8 mouse cellular contexts compared by ENCODE assay signal in the genomic region with DNA sequence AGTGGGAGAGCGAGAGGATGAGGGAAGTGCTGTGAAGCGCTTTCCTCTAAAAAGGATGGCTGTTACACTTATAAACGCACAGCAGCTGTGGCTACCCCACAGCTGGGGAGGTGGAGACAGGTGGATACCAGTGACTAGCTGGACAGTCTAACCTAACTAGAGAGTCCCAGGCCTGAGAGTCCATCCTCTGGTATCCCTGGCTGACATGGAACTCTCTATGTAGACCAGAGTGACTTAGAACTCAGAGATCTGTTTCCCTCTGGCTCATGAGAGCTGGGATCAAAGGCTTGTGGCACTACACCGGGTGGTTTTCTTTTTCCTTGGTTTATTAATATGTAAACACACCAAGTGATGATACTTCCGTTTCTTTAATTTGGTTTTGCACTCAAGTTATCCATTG. TPM values are rescaled to one million over a fixed set of nuclear protein-coding genes. Genes with fewer than 3 reads are reported as not detected.
DNase-seq lines count a peak whose midpoint lies in the region; ATAC-seq and TF ChIP-seq lines count a peak whose summit lies in the region.

No protein-coding gene starts in this region.

- DNase-seq in cerebellum, adult 2 months = peak in 1 of 2 experiments; percentile 41
- DNase-seq in cerebellum, adult 8-10 months = no peak
- peak; percentile 15 for DNase-seq in right cerebral cortex, adult 18-20 months
- DNase-seq in right cerebral cortex, postnatal 4 days = no peak
- DNase-seq in hindbrain, postnatal 0 days (ENCODE audit: low spot score) = no peak
- DNase-seq in midbrain, postnatal 0 days (ENCODE audit: low spot score) = no peak
- DNase-seq in ovary, postnatal 36 days (ENCODE audit: low spot score) = no peak

- no peak for TF ChIP-seq POLR2A in cerebellum, adult 2 months (IDR thresholded peaks at IDR 0.05; ENCODE audit: borderline replicate concordance, insufficient read depth, low read length)

- H3K27me3 ChIP-seq in cerebellum, adult 2 months (ENCODE audit: control insufficient read depth, insufficient read depth, low read length) = no peaks in the 10 kb centered on the region
- no peaks in the 10 kb centered on the region for H3K27me3 ChIP-seq in hindbrain, postnatal 0 days (ENCODE audit: insufficient read depth, low read length)
- H3K27me3 ChIP-seq in midbrain, postnatal 0 days (ENCODE audit: insufficient read depth, low read length) = no peaks in the 10 kb centered on the region

- peak; percentile 22 for ATAC-seq in hindbrain, postnatal 0 days
- peak; percentile 47; the same call in 1 of the 2 replicates for ATAC-seq in midbrain, postnatal 0 days (ENCODE audit: low FRiP score)
- ATAC-seq in granulocyte monocyte progenitor cell, adult 5-6 weeks (replicated peaks; ENCODE audit: poor library complexity, severe bottlenecking) = no peak

- 42% methylated on average over 5 of the region's 5 CpGs for WGBS in cerebellum, adult 2 months
- WGBS in hindbrain, postnatal 0 days = 34% methylated on average over 5 of the region's 5 CpGs
- WGBS in midbrain, postnatal 0 days = 29% methylated on average over 5 of the region's 5 CpGs

- peaks cover 4% of the 10 kb centered on the region for H3K4me1 ChIP-seq in cerebellum, adult 2 months (ENCODE audit: control insufficient read depth, insufficient read depth, low read length)
- H3K4me1 ChIP-seq in hindbrain, postnatal 0 days (ENCODE audit: insufficient read depth, low read length) = peaks cover 8% of the 10 kb centered on the region
- peaks cover 6% of the 10 kb centered on the region; the same call in 1 of the 2 replicates for H3K4me1 ChIP-seq in midbrain, postnatal 0 days (ENCODE audit: insufficient read depth, low read length)

- peak overlapping the region; percentile 41; the same call in 1 of the 2 replicates for H3K27ac ChIP-seq in cerebellum, adult 2 months (ENCODE audit: insufficient read depth, low read length)
- H3K27ac ChIP-seq in hindbrain, postnatal 0 days = peak overlapping the region; percentile 74
- peak overlapping the region; percentile 55; the same call in 1 of the 2 replicates for H3K27ac ChIP-seq in midbrain, postnatal 0 days (ENCODE audit: low read depth, low read length)

- no peak for TF ChIP-seq CTCF in cerebellum, adult 2 months (IDR thresholded peaks at IDR 0.05; ENCODE audit: borderline replicate concordance, insufficient read depth, low read depth, low read length)
- TF ChIP-seq CTCF in hindbrain, postnatal 0 days (IDR thresholded peaks at IDR 0.05; ENCODE audit: low read depth) = no peak
- no peak for TF ChIP-seq CTCF in midbrain, postnatal 0 days (IDR thresholded peaks at IDR 0.05)

- H3K36me3 ChIP-seq in hindbrain, postnatal 0 days (ENCODE audit: insufficient read depth, low read length) = peaks cover 14% of the 10 kb centered on the region
- H3K36me3 ChIP-seq in midbrain, postnatal 0 days (ENCODE audit: insufficient read depth, low read length) = peaks cover 14% of the 10 kb centered on the region

- H3K9me3 ChIP-seq in hindbrain, postnatal 0 days (ENCODE audit: low read length) = no peaks in the 10 kb centered on the region
- no peaks in the 10 kb centered on the region for H3K9me3 ChIP-seq in midbrain, postnatal 0 days (ENCODE audit: low read length)

- peak overlapping the region; percentile 83 for H3K4me2 ChIP-seq in hindbrain, postnatal 0 days (ENCODE audit: low read depth, low read length)
- peak overlapping the region; percentile 66 for H3K4me2 ChIP-seq in midbrain, postnatal 0 days (ENCODE audit: low read depth, low read length, poor library complexity, severe bottlenecking)

- H3K4me3 ChIP-seq in cerebellum, adult 2 months (replicated peaks; ENCODE audit: insufficient read depth, low read depth, low read length) = peak overlapping the region; percentile 56
- peak overlapping the region; percentile 50 for H3K4me3 ChIP-seq in hindbrain, postnatal 0 days (ENCODE audit: low read length)
- peak overlapping the region; percentile 60; the same call in 1 of the 2 replicates for H3K4me3 ChIP-seq in midbrain, postnatal 0 days (ENCODE audit: low read depth, low read length)

- peak overlapping the region; percentile 33; the same call in 1 of the 2 replicates for H3K9ac ChIP-seq in hindbrain, postnatal 0 days (replicated peaks; ENCODE audit: low read length)
- no peak overlapping the region for H3K9ac ChIP-seq in midbrain, postnatal 0 days (replicated peaks; ENCODE audit: low read length, poor library complexity, severe bottlenecking)

RNA-seq across cellular contexts. Expression of gene Cmtr2, which starts 1.7 kb away (rescaled TPM):
- polyA plus RNA-seq in cerebellum, adult 2 months (2012; rRNA removed) = 13.2 and 13.8 TPM in 2 replicates
- 13.9 and 15.0 TPM in 2 replicates for total RNA-seq in hindbrain, postnatal 0 days (2014; rRNA removed)
- 5.6 and 6.2 TPM in 2 replicates for polyA plus RNA-seq in hindbrain, postnatal 0 days (2015; fragmentation: Nextera tagmentation; extraction: Ambion mirVana)
- 17.1 and 19.1 TPM in 2 replicates for total RNA-seq in midbrain, postnatal 0 days (2014; rRNA removed)
- polyA plus RNA-seq in midbrain, postnatal 0 days (2015; fragmentation: Nextera tagmentation; extraction: Ambion mirVana) = 7.4 and 7.7 TPM in 2 replicates
- 8.5 and 11.0 TPM in 2 replicates for total RNA-seq in granulocyte monocyte progenitor cell, adult 5-6 weeks (2014; fragmentation: Nextera tagmentation)
- total RNA-seq in granulocyte monocyte progenitor cell, adult 5-6 weeks (2017) = 14.2 and 17.2 TPM in 2 replicates

RNA-seq across cellular contexts. Expression of gene Calb2, which starts 49.2 kb away (rescaled TPM):
- polyA plus RNA-seq in cerebellum, adult 2 months (2012; rRNA removed) = 542 and 550 TPM in 2 replicates
- total RNA-seq in hindbrain, postnatal 0 days (2014; rRNA removed) = 50.8 and 66.2 TPM in 2 replicates
- 166 and 168 TPM in 2 replicates for polyA plus RNA-seq in hindbrain, postnatal 0 days (2015; fragmentation: Nextera tagmentation; extraction: Ambion mirVana)
- total RNA-seq in midbrain, postnatal 0 days (2014; rRNA removed) = 105 and 126 TPM in 2 replicates
- polyA plus RNA-seq in midbrain, postnatal 0 days (2015; fragmentation: Nextera tagmentation; extraction: Ambion mirVana) = 295 and 359 TPM in 2 replicates
- total RNA-seq in granulocyte monocyte progenitor cell, adult 5-6 weeks (2014; fragmentation: Nextera tagmentation) = not detected in 2 replicates
- not detected in 2 replicates for total RNA-seq in granulocyte monocyte progenitor cell, adult 5-6 weeks (2017)

RNA-seq across cellular contexts. Expression of gene Hydin, which starts 49.6 kb away (rescaled TPM):
- polyA plus RNA-seq in cerebellum, adult 2 months (2012; rRNA removed) = 0.70 and 0.71 TPM in 2 replicates
- total RNA-seq in hindbrain, postnatal 0 days (2014; rRNA removed) = 0.54 and 0.73 TPM in 2 replicates
- polyA plus RNA-seq in hindbrain, postnatal 0 days (2015; fragmentation: Nextera tagmentation; extraction: Ambion mirVana) = 0.39 and 0.48 TPM in 2 replicates
- 0.52 and 0.88 TPM in 2 replicates for total RNA-seq in midbrain, postnatal 0 days (2014; rRNA removed)
- 0.37 and 0.49 TPM in 2 replicates for polyA plus RNA-seq in midbrain, postnatal 0 days (2015; fragmentation: Nextera tagmentation; extraction: Ambion mirVana)
- total RNA-seq in granulocyte monocyte progenitor cell, adult 5-6 weeks (2014; fragmentation: Nextera tagmentation) = not detected in 2 replicates
- not detected in 2 replicates for total RNA-seq in granulocyte monocyte progenitor cell, adult 5-6 weeks (2017)

Comparison
In these comparisons a context has a peak if more than half of its experiments do, and no peak if none do; other contexts are left out.
1. RNA of gene Calb2, which starts 49.2 kb away (total RNA-seq): 105 to 126 TPM in midbrain, postnatal 0 days and 50.8 to 66.2 TPM in hindbrain, postnatal 0 days; not detected in granulocyte monocyte progenitor cell, adult 5-6 weeks; every median in the first group is over 10 times any median in the second.
2. Peak in every context shown above with its lines, with median percentiles within 50 percentile points of each other: H3K27ac ChIP-seq and H3K4me3 ChIP-seq.